Mouse (Mus musculus) cerebellum, adult 2 months (tissue): ENCODE measurements around the gene Trim11. TPM values are rescaled to one million over a fixed set of nuclear protein-coding genes. Genes with fewer than 3 reads are reported as not detected.

Experiments used
- DNase-seq, 2 experiments: peaks; one replicate each; pipeline ENCODE4 v3.0.0; 2021
- H3K27ac ChIP-seq: fragments of 200-500 bp; 2 replicates; pipeline ENCODE4 v1.5.1; 2012; ENCODE audit warnings: low read length, control low read depth, inconsistent platforms; ENCODE audit not compliant: insufficient read depth
- H3K27me3 ChIP-seq: fragments of 200-500 bp; 2 replicates; pipeline ENCODE4 v1.6.1; 2012; ENCODE audit warnings: inconsistent platforms, mild to moderate bottlenecking, low read length, moderate library complexity; ENCODE audit not compliant: control insufficient read depth, insufficient read depth
- H3K4me1 ChIP-seq: fragments of 200-500 bp; 2 replicates; pipeline ENCODE4 v1.6.1; 2011; ENCODE audit warnings: low read length; ENCODE audit not compliant: control insufficient read depth, insufficient read depth
- H3K4me3 ChIP-seq: fragments of 200-500 bp; replicated peaks from 2 replicates; pipeline ENCODE3; 2011; ENCODE audit warnings: mild to moderate bottlenecking, low read depth, low read length, control low read depth; ENCODE audit not compliant: insufficient read depth
- CTCF ChIP-seq: fragments of 200-500 bp; IDR thresholded peaks from 2 replicates; pipeline ENCODE4 v1.5.1; 2011; ENCODE audit warnings: low read depth, mild to moderate bottlenecking, control low read depth, low read length, moderate library complexity, borderline replicate concordance; ENCODE audit not compliant: insufficient read depth
- POLR2A ChIP-seq: fragments of 200-500 bp; IDR thresholded peaks from 2 replicates; pipeline ENCODE4 v1.6.1; 2011; ENCODE audit warnings: low read length, control low read depth, borderline replicate concordance; ENCODE audit not compliant: insufficient read depth
- WGBS: fragments of 180-500 bp; shearing (Covaris S2); methylation state at CpG from one replicate; pipeline ENCODE4 v1.1.7; 2018; 5-methylcytosine and 5-hydroxymethylcytosine counted together
- polyA plus RNA-seq: library from polyadenylated mRNA; depleted of rRNA; stranded (reverse); fragments of >200 nt; gene quantifications from 2 replicates; pipeline ENCODE4 v1.2.3, GENCODE M21; 2012; rRNA removed

The Trim11 gene
- polyA plus RNA-seq: 25.3 and 27.5 TPM in 2 replicates

DNA sequence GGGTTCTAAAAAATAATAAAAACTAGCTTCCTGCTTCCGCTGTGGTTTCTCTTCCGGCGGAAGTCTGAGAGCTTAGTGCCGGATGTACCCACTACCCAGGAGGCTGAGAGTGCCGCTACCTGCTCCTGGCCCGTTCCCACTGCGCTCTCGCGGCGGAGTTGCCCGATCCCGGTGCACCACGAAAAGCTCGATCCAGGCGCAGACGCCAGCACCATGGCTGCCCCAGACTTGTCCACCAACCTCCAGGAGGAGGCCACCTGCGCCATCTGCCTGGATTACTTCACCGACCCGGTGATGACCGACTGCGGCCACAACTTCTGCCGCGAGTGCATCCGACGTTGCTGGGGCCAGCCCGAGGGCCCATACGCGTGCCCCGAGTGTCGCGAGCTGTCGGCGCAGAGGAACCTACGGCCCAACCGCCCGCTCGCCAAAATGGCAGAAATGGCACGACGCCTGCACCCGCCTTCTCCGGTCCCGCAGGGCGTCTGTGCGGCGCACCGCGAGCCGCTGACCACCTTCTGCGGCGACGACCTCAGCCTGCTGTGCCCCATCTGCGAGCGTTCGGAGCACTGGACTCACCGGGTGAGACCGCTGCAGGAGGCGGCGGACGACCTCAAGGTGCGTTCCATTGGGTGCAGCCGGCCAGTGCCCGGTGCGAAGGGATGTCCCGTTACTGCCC, at the start of gene Trim11:
TSS of gene Trim11 (plus strand) at position 67 of the 679 bp plus-strand sequence.
- Histone ChIP-seq H3K27me3 (no peaks in the 10 kb centered on the region), H3K4me3 (peak within 1 kb of the TSS; percentile 95), H3K27ac (peak within 1 kb of the TSS; percentile 40; the same call in 1 of the 2 replicates), H3K4me1 (peaks cover 16% of the 10 kb centered on the region)
- under 1% methylated on average over 64 of the region's 64 CpGs for WGBS
- DNase-seq: peak; percentile 70 to 76
- TF ChIP-seq POLR2A (peak; percentile 80; the same call in 1 of the 2 replicates), CTCF (no peak)

DNA sequence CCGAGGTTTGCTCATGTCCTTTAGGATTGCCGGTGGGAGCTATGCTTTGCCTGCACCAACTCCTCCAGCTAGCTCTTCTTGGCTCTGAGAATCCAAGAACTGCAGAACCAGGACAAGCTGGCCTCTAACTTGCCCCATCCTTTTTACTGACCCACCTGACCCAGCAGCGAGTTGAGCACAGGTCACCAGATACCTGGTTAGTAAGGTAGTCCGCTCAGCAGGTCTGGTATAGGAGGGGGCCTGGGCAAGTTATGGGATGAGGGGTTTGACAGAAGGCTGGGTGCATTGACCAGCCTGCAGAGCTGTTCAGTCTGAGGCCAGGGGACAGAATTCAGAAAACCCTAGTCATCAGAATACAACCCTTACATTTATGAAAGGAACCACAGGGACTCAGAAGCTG, 48.8 kb upstream of the Trim11 start:
- WGBS: 82% methylated on average over 4 of the region's 4 CpGs
- Histone ChIP-seq H3K4me1 (no peaks in the 10 kb centered on the region; the same call in 1 of the 2 replicates), H3K4me3 (no peak overlapping the region), H3K27me3 (no peaks in the 10 kb centered on the region), H3K27ac (no peak overlapping the region)
- TF ChIP-seq CTCF (no peak), POLR2A (no peak)
- no peak for DNase-seq

GRCm38 (mm10) chr11:58929641-58930040, 48.3 kb upstream of the Trim11 start:
- H3K4me3 ChIP-seq: no peak overlapping the region
- no peak for DNase-seq
- TF ChIP-seq POLR2A: no peak
- no peak for TF ChIP-seq CTCF
- no peaks in the 10 kb centered on the region for H3K27me3 ChIP-seq
- 50% methylated on average over 3 of the region's 3 CpGs for WGBS
- H3K27ac ChIP-seq: no peak overlapping the region
- no peaks in the 10 kb centered on the region; the same call in 1 of the 2 replicates for H3K4me1 ChIP-seq

- no peaks in the 10 kb centered on the region; the same call in 1 of the 2 replicates for H3K4me1 ChIP-seq
- H3K27ac ChIP-seq: no peak overlapping the region
- DNase-seq: no peak
- no peak for TF ChIP-seq CTCF
- no peak for TF ChIP-seq POLR2A
- no peaks in the 10 kb centered on the region for H3K27me3 ChIP-seq
- H3K4me3 ChIP-seq: no peak overlapping the region
- 91% methylated on average over 3 of the region's 3 CpGs for WGBS
These were observed 47.6 kb upstream of the Trim11 start for GRCm38 (mm10) chr11:58930254-58930653.

DNA sequence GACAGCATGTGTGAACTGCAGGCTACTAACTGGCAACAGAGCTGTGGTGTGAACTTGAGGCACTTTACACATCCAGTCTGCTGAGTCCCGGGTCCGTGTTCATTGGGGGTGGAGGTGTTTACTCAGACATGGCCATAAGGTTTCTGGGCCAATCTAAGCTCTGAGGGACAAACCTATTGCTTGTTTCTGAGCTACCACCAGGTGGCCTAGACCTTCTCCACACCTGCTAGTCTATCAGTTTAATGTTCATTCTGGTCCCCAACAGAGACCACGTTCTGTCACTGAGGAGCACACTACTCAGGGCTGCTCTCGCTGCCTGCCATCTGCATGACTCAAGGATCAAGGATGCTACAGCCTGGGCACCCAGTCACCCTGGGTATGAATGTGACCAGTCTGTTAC, 46.3 kb upstream of the Trim11 start:
- peak; percentile 20; the same call in 1 of the 2 replicates for TF ChIP-seq CTCF
- no peak for TF ChIP-seq POLR2A
- Histone ChIP-seq H3K27me3 (no peaks in the 10 kb centered on the region), H3K4me1 (peaks cover 4% of the 10 kb centered on the region), H3K4me3 (no peak overlapping the region), H3K27ac (no peak overlapping the region)
- DNase-seq: no peak
- WGBS: 34% methylated on average over 4 of the region's 4 CpGs

GRCm38 (mm10) chr11:58937909-58938308, 40.0 kb upstream of the Trim11 start:
- peak overlapping the region; percentile 88 for H3K4me3 ChIP-seq
- peak overlapping the region; percentile 88 for H3K27ac ChIP-seq
- no peaks in the 10 kb centered on the region for H3K27me3 ChIP-seq
- WGBS: under 1% methylated on average over 13 of the region's 13 CpGs
- peaks cover 16% of the 10 kb centered on the region for H3K4me1 ChIP-seq
- peak in 1 of 2 experiments; percentile 42 for DNase-seq
- no peak for TF ChIP-seq CTCF
- TF ChIP-seq POLR2A: no peak

- TF ChIP-seq POLR2A: peak; percentile 91
- TF ChIP-seq CTCF: no peak
- Histone ChIP-seq H3K4me3 (peak within 1 kb of the TSS; percentile 88), H3K4me1 (peaks cover 16% of the 10 kb centered on the region), H3K27me3 (no peaks in the 10 kb centered on the region), H3K27ac (peak within 1 kb of the TSS; percentile 88)
- WGBS: under 1% methylated on average over 93 of the region's 95 CpGs
- DNase-seq: peak; percentile 95 to 97
These were observed 39.4 kb upstream of the Trim11 start, which contains the start of gene Rnf187 for GRCm38 (mm10) chr11:58938322-58939087. Gene Rnf187, minus strand, starts transcription at chr11:58938916.
